Mouse (Mus musculus) stomach, embryonic 14.5 days (tissue): ENCODE results near the gene Spop. TPM values are rescaled to one million over a fixed set of nuclear protein-coding genes. Genes with fewer than 3 reads are reported as not detected.

Experiments
- ATAC-seq: fragments of 200-750 bp; cut with Nextera tagmentation; 2 replicates; pipeline ENCODE4 v1.8.0; 2017; ENCODE audit warnings: low read depth, moderate TSS enrichment; ENCODE audit not compliant: insufficient number of reproducible peaks, insufficient read depth, low FRiP score
- H3K27ac ChIP-seq: fragments of 300-500 bp; sonication (generic); 2 replicates; pipeline ENCODE4 v1.5.1; 2014; ENCODE audit warnings: mild to moderate bottlenecking, low read length, moderate library complexity, mixed read lengths
- H3K27me3 ChIP-seq: fragments of 300-500 bp; sonication (generic); 2 replicates; pipeline ENCODE4 v1.6.1; 2014; ENCODE audit warnings: low read length, control low read depth, mixed read lengths; ENCODE audit not compliant: control insufficient read depth, insufficient read depth
- H3K36me3 ChIP-seq: fragments of 300-500 bp; sonication (generic); 2 replicates; pipeline ENCODE4 v1.6.1; 2014; ENCODE audit warnings: mild to moderate bottlenecking, control low read depth, low read length, moderate library complexity, mixed read lengths; ENCODE audit not compliant: control insufficient read depth, insufficient read depth
- H3K4me1 ChIP-seq: fragments of 300-500 bp; sonication (generic); 2 replicates; pipeline ENCODE4 v1.6.1; 2014; ENCODE audit warnings: low read length, control low read depth, mixed read lengths; ENCODE audit not compliant: control insufficient read depth, insufficient read depth
- H3K4me2 ChIP-seq: fragments of 300-500 bp; sonication (generic); replicated peaks from 2 replicates; pipeline ENCODE4 v1.6.1; 2014; ENCODE audit warnings: low read depth, low read length, control low read depth
- H3K4me3 ChIP-seq: fragments of 300-500 bp; sonication (generic); 2 replicates; pipeline ENCODE4 v1.5.1; 2014; ENCODE audit warnings: low read depth, low read length, control low read depth
- H3K9ac ChIP-seq: fragments of 300-500 bp; sonication (generic); replicated peaks from 2 replicates; pipeline ENCODE4 v1.6.1; 2014; ENCODE audit warnings: low read depth, mild to moderate bottlenecking, control low read depth, low read length, moderate library complexity, mixed read lengths
- H3K9me3 ChIP-seq: fragments of 300-500 bp; sonication (generic); 2 replicates; pipeline ENCODE4 v1.6.1; 2016; ENCODE audit warnings: low read depth, low read length, control low read depth; ENCODE audit not compliant: control insufficient read depth
- WGBS: fragments of 180-500 bp; shearing (Covaris S2); extraction: QIAGEN DNeasy Blood & Tissue Kit; methylation state at CpG from one replicate; pipeline ENCODE4 v1.1.7; 2014; 5-methylcytosine and 5-hydroxymethylcytosine counted together
- polyA plus RNA-seq: library from polyadenylated mRNA; unstranded; fragments of >200 nt; fragmentation: Nextera tagmentation; extraction: Ambion mirVana; gene quantifications from 2 replicates; pipeline ENCODE4 v1.2.1, GENCODE M21; 2014

The Spop gene
- polyA plus RNA-seq, 1 experiment from 2014 or later: 105 TPM

- no peak for ATAC-seq
- Histone ChIP-seq H3K27me3 (no peaks in the 10 kb centered on the region), H3K27ac (no peak overlapping the region), H3K9me3 (no peaks in the 10 kb centered on the region), H3K4me3 (peak overlapping the region; percentile 62; the same call in 1 of the 2 replicates), H3K4me1 (peaks cover 13% of the 10 kb centered on the region), H3K36me3 (peaks cover 3% of the 10 kb centered on the region; the same call in 1 of the 2 replicates), H3K9ac (no peak overlapping the region), H3K4me2 (peak overlapping the region; percentile 43)
Measured at GRCm38 (mm10) chr11:95415931-95416330, 2.1 kb downstream of the Spop start.

GRCm38 (mm10) chr11:95417341-95417740 lies 3.5 kb downstream of the Spop start:
- H3K27ac ChIP-seq: no peak overlapping the region
- no peak overlapping the region for H3K4me3 ChIP-seq
- peaks cover 3% of the 10 kb centered on the region; the same call in 1 of the 2 replicates for H3K36me3 ChIP-seq
- WGBS: 85% methylated on average over 5 of the region's 5 CpGs
- H3K9me3 ChIP-seq: no peaks in the 10 kb centered on the region
- H3K27me3 ChIP-seq: no peaks in the 10 kb centered on the region
- no peak overlapping the region; the same call in 1 of the 2 replicates for H3K4me2 ChIP-seq
- no peak overlapping the region for H3K9ac ChIP-seq
- peaks cover 13% of the 10 kb centered on the region for H3K4me1 ChIP-seq
- no peak for ATAC-seq

DNA sequence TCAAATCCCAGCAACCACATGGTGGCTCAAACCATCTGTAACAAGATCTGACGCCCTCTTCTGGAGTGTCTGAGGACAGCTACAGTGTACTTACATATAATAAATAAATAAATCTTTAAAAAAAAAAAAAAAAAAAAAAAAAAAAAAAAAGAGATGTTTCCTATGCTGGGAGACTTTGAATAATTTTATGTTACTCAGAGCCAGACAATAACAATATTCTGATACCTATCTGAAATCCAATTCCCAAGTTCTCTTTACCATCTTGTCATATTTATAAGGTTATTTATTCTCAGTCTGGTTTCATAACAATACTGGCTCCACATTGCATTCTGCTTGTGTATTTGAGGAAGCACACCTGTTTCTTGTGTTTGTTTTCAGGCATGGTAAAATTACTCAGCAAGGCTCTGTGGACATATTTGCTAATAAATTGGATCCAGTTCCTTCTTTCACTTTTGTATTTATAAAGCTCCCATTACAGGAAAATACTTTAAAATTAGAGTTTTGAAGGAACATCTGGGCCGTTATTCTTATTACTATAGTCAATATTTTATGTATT lies 7.1 kb downstream of the Spop start:
- Histone ChIP-seq H3K27ac (no peak overlapping the region), H3K4me3 (no peak overlapping the region), H3K27me3 (no peaks in the 10 kb centered on the region), H3K4me1 (peaks cover 4% of the 10 kb centered on the region), H3K9me3 (no peaks in the 10 kb centered on the region), H3K36me3 (peaks cover 3% of the 10 kb centered on the region; the same call in 1 of the 2 replicates), H3K4me2 (no peak overlapping the region), H3K9ac (no peak overlapping the region)
- WGBS: 75% methylated on average over 2 of the region's 2 CpGs
- ATAC-seq: no peak

GRCm38 (mm10) chr11:95423505-95423904 lies 9.6 kb downstream of the Spop start:
- ATAC-seq: no peak
- H3K27me3 ChIP-seq: no peaks in the 10 kb centered on the region
- H3K4me2 ChIP-seq: no peak overlapping the region
- H3K4me1 ChIP-seq: no peaks in the 10 kb centered on the region
- 82% methylated on average over 3 of the region's 3 CpGs for WGBS
- peaks cover 3% of the 10 kb centered on the region; the same call in 1 of the 2 replicates for H3K36me3 ChIP-seq
- no peak overlapping the region for H3K4me3 ChIP-seq
- no peak overlapping the region for H3K27ac ChIP-seq
- no peaks in the 10 kb centered on the region for H3K9me3 ChIP-seq
- no peak overlapping the region for H3K9ac ChIP-seq

DNA sequence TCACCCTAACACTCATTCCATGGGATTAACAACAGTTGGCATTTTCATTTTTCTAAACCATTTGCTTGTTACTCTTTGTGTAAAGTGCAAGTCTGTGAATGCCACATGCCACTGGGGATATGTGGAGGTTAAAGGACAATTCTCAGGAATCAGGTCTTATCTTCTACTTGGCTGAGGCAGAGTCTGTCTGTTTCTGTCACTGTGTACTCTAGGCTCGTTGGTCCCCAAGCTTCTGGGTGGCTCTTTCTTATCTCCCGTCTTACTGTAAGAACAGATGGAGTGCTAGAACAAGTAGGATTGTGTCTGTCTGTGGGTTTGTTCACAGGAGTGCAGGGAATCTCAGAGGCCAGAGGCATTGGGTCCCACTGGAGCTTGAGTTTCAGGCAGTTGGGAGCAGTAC lies 17.5 kb downstream of the Spop start:
- Histone ChIP-seq H3K9me3 (no peaks in the 10 kb centered on the region), H3K27ac (no peak overlapping the region), H3K9ac (no peak overlapping the region), H3K4me2 (no peak overlapping the region), H3K27me3 (no peaks in the 10 kb centered on the region), H3K4me1 (no peaks in the 10 kb centered on the region), H3K36me3 (peaks cover 3% of the 10 kb centered on the region; the same call in 1 of the 2 replicates), H3K4me3 (no peak overlapping the region)
- ATAC-seq: no peak
- WGBS: 73% methylated on average over 2 of the region's 2 CpGs

- Histone ChIP-seq H3K27ac (no peak overlapping the region), H3K4me3 (no peak overlapping the region)
- WGBS: 100% methylated on average over 2 of the region's 2 CpGs
Measured at GRCm38 (mm10) chr11:95432194-95432593, 18.3 kb downstream of the Spop start.

GRCm38 (mm10) chr11:95445371-95445770 lies 31.5 kb downstream of the Spop start:
- WGBS: 36% methylated on average over 2 of the region's 2 CpGs
- ATAC-seq: no peak
- H3K27me3 ChIP-seq: no peaks in the 10 kb centered on the region
- no peak overlapping the region for H3K4me3 ChIP-seq
- no peaks in the 10 kb centered on the region for H3K9me3 ChIP-seq
- H3K4me1 ChIP-seq: no peaks in the 10 kb centered on the region
- H3K4me2 ChIP-seq: no peak overlapping the region
- no peak overlapping the region for H3K27ac ChIP-seq
- H3K9ac ChIP-seq: no peak overlapping the region
- no peaks in the 10 kb centered on the region for H3K36me3 ChIP-seq

More at GRCm38 (mm10) chr11:95432194-95432593, 18.3 kb downstream of the Spop start:
- H3K9ac ChIP-seq: no peak overlapping the region
- no peaks in the 10 kb centered on the region for H3K9me3 ChIP-seq
- H3K27me3 ChIP-seq: no peaks in the 10 kb centered on the region
- H3K4me1 ChIP-seq: no peaks in the 10 kb centered on the region
- ATAC-seq: no peak
- peaks cover 3% of the 10 kb centered on the region; the same call in 1 of the 2 replicates for H3K36me3 ChIP-seq
- no peak overlapping the region for H3K4me2 ChIP-seq

DNA sequence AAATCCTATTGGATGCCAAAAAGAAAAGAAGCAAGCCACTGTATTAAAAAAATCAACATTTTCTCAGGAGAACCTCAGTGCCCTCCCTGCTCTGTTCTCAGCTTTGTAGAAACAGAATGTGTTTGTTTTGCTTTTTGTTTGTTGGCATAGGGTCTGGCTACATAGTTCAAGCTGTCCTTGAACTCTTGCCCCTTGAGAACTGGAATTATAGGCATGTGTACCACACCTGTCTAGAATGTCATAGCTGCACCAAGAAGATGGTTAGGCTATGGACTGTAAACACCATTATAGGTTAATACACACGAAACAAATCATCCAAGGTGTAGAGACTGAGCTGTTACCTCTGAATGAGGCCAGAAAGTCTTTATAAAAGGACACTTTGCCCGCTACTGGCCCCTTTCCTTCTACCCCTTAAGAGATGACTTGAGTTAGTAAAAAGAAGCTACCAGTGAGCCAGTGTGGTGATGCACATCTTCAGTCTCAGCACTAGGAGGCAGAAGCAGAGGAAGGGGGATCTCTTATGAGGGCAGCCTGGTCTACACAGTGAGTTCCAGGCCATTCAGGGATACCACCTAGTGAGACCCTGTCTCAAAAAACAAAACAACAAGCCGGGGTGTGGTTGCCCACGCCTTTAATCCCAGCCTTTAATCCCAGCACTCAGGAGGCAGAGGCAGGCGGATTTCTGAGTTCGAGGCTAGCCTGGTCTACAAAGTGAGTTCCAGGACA lies 32.9 kb downstream of the Spop start:
- Histone ChIP-seq H3K4me2 (no peak overlapping the region), H3K27ac (no peak overlapping the region), H3K27me3 (no peaks in the 10 kb centered on the region), H3K36me3 (no peaks in the 10 kb centered on the region), H3K9me3 (no peaks in the 10 kb centered on the region), H3K4me3 (no peak overlapping the region), H3K9ac (no peak overlapping the region), H3K4me1 (no peaks in the 10 kb centered on the region)
- no peak for ATAC-seq
- 94% methylated on average over 6 of the region's 6 CpGs for WGBS
